Mouse (Mus musculus): Measurements from ENCODE around the gene Tmcc3.

The Tmcc3 gene

DNA sequence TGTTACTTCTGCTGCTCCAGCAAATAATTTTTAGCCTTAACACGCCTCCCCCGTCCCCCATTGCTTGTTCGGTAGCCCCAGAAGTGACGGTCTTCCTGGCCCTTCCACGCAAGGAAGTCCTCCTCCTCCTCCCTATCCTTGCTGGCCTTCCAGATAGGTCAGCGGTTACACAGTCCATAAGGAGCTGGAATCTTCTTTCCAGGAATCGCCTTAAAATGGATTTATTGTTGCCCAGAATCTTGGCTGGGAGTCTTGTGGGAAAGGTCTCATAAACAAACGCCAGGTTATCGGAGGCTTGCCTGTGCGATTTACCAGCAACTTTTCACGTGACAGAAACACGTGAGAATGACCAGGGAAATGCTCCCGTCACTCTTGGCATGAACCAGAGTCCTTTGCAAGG lies 167.9 kb downstream of the Tmcc3 start:
- DNase-seq = no peak

DNA sequence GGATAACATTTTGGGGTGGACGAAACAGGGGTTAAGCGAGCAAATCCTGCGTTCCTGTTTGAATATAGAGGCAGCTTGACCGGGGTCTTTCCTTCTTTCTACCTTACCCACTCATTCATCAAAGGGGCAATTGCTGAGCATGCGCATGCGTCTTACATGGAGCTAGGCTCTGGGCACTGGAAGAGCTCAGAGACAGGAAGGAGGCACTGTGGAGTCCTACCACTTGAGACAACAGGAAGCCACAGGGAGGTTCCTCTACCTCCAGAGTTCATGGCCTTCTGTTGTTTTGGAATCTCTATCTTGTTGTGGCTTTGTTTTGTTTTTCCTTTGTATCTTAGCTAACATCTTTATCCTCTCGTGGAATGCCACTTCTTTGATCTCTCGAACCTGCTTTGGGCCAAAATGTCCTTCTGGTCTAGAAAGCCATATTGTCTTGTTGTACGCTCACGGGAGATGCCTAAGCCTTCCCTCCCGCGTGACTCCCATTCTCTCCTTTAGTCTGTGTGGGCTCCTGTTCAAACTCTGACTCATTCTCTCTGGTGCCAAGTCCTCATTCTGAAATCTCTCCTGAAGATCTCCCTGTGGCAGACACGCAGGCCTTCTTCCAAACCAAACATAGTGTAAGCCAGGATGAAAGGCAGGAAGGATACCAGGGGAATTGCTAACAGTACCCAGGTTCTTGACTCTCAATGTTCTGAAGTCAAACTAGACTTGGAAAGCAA lies 168.8 kb downstream of the Tmcc3 start:
- DNase-seq = peak; percentile 82

DNA sequence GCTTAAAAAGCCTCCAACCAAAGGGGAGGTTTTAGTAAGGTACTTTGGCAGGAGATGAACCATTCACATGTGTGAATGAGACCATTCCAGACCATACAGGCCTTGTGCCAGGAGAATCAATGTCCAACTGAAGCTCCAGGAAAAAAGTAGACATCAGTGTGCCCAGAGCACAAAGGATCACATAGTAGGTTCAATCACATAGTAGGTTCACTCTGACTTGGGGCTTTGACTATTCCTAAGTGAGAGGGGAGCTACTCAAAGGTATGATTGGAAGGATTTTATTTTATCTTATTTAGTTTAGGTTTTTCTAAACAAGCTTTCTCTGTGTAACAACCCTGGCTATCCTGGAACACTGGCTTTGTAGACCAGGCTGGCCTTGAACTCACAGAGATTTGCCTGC lies 169.9 kb downstream of the Tmcc3 start:
- DNase-seq = no peak

DNA sequence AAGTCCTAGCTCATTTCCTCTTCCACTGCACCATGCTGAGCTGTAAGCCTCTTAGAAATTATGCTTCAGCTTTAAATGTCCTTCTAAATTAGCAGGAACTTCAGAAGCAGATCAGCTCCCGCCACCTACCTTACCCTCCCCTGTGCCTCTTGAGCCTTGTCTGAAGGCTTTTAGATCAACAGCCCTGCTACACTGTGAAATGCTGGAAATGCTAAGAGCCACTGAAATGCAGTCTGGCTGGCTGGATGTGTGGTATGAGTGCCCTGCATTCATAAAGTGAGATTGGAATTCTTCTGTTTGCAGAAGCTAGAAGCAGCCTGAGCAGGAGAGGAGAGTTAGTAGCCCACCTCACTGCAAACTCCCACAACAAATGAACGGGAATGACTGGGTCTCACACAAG lies 174.4 kb downstream of the Tmcc3 start:
- no peak for DNase-seq

DNA sequence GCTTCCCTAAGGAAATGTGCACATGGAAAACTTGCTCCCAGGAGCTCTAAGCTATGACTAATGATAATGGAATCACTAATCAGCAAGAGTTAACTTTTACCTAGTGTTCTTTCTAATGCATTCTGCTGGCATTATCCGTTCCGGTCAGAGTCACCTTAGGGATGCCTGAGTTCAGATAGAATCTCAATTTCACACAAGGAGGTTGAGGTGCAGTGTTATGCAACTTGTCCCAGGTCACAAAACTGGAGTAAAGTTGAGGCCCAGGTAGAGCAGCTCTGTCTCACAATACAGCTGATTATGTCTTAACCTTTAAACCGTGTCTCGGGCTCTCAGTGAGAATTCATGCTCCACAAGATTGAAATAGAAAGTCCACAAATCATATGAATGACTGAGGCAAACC lies 177.8 kb downstream of the Tmcc3 start:
- DNase-seq = no peak

DNA sequence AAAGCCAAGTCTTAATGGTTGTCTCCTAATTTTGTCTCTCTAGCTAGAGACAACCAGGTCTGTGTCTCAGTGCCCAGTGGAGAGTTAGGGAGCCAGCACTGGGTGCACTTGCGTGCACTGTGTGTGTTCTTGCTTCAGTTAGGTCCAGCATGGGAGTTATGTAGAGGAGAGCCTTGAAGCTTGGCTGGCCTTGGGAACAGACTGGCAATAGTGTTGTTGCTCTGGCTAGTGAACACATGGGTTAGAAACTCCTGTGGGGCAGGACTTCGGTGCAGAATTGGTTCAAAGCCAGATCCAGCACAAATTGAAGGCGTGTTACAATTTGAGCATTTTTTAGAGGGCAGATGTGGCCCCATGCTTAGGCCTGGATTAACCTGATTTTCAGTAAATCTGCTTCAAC lies 179.3 kb downstream of the Tmcc3 start:
- no peak for DNase-seq

DNA sequence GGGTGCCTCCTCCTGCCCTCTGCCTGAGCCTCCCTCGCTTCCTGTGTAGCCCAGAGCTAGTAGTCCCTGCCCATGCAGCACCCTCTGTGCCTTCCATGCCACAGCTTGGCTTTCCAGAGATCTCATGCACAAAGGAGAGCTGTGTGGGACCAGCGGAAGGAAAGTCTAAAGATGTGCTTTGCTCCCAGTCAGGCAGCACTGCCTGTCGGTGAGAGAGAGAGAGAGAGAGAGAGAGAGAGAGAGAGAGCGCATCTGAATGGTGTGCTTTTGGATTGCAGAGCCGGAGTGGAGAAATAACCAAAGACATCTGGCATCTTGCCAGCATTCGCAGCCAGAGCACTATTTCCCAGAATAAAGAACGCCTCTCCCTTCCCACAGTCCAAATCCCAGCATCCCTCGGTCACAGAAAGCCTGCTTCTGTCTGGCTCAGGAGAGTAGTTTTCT lies 182.7 kb downstream of the Tmcc3 start:
- DNase-seq = no peak

DNA sequence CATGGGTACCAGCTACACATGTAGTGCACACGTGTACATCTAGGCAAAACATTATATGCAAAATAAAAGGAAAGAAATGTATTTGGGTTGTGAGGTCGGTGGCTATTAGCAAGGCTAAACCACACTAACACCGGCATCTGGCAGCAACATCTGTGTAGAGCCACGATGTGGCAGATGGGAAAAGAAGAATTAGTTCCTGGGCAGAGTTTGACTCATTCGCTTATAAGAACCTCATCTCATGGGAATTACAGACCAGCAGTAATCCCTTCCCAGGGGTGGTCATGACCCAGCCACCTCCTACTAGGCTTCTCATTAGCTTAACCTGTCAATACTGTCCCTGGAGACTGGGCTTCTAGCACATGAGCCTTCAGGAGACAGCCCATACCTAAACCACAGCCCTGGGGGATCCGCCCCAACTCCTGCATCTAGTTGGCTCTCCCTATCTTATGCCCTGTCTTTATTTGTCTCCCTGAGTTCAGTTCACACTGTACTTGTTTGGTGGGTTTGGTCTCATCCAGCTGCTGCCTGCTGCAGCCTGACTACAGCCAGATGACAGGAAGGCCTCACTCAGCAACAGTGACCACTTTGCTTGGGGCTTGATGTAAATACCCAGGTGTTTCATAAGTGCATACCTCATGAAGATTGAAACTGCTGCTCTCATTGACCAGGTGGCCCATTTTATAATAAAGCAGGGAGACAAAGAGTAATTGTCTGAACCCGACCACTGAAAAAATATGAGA lies 183.9 kb downstream of the Tmcc3 start:
- no peak for DNase-seq

DNA sequence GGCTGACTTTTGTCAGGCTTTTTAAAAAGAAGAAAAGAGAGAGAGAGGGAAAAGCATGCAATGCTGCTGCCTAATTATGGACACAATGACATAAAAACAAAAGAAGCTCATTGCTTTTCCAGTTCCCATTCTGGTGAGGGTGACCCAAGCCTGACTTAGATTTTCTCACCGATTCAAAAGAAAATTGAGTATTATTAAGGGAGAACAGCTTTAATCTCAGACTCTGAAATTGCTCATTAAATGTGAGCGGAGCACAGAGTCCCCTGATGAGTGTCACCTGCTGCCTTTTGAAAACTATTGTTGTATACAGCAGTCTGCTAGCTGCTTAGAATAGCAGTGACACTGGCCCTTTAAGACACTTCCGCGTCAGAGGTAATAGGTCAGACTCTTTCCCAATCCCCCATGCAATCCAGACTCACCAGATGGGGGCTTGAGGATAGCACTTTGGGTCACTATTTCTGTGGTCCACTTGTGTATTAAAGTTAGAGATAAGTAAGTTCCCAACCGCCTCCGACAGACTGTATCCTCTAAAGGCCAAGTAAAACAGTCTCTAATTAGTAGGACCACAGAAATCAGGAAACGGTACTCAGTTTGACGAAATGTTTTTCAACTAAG lies 185.2 kb downstream of the Tmcc3 start:
- no peak for DNase-seq

DNA sequence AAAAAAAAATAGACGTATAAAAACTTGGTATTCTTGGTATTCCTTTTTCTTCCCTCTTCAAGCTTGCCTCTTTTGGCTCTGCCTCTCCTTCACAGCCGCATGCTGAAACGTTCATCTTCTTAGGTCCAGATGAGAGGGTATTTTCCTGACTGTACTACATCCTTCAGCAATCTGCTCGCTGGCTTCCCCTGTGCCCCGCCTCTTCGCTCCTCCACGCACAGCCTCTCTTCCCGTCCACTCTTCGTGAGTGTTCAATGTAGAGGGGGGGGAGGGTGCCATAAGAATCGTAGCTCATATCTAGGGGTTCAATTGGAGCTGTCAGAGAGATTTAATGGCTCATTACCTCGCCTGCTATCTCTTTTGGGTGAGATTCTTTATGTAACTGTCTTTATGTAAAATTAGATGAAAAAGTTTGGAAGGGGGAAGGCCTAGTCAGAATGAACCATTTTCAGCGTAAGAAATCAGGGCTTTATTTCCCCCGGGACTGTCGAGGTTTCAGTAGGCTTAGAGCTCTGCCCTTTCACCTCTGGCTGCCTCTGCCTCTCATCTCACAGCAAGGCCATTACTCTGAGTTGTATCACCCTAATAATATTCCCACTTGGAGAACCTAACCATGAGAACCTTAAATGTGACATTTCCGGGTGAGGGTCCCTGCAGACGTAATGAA lies 188.6 kb downstream of the Tmcc3 start:
- no peak for DNase-seq

DNA sequence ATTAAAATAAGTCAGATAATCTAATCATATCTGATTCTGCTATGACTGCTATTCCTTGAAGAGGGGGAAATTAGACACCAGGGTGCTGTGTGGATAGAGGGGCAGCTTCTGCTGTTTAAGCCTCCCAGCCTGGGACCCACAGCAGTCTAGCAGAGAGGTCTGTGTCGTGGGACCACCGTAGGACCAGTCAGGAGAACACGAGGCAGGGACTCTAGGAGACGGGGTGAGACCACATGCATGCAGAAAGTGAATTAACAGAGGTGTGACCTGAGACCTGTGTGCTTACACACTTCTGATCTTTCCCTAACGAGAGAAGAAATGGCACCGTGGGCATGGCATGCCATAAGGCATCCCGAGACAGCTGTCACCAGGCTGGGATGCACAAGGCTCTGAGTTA lies 189.1 kb downstream of the Tmcc3 start:
- DNase-seq = no peak

DNA sequence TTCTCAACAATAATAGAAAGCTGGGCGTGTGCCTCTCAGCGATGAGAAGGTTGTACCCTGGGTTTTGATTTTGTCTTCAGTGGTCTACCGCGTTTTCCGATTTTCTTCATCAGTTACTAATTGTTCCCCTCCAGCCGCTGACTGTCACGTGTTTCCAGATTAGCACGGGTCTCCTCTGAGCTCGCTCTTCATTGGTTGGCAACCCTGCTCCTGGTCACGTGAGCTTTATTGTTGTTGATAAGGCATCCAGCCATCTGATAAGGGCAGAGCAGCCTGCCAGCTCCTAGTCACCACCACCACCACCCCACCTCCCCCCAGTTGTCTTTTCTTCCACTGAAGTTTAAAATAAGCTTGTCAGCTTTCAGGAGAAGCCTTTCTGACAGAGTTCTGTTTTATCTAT lies 190.0 kb downstream of the Tmcc3 start:
- DNase-seq = no peak

DNA sequence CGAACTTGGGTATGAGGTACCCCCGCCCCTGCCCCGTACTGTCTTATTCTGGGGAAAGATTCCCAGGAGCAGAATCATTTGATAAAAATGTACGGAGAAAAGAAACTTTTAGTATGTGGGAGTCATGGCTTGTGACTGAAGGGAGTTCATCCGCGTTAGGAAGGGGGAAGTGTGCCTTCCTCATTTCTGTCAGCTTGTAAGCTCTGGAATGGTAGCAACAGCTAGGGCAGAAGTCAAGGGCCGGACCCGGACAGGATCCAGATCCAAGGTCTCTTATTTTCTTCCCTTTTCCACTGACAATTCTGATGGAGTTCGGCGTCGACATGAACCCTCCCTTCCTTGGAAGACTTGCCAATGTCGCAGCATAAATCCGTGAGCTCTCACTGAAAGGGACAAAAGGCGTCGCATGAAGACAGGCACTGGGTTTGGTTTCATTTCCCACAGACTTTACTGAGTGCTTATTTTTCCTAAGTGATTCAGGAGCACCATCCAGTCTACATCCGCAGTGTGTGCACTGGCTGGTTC lies 193.6 kb downstream of the Tmcc3 start:
- no peak for DNase-seq

DNA sequence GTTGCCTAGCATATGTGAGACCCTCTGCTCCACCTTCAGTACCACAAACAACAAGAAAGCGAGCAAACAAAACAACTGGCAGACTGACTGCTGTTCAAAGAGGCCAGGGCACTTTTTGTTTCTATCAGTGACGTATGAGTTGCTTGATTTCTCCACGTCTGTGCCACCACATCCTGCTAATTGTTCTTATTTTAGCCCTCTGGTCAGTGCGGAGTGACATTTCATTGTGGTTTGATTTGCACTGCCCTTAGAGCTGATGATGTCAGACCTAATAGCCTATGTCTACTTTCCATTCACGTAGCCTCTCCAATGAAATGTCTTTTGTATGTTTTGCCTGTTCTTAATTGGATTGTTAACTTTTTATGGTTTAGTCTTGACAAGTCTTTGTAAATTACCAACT lies 197.1 kb downstream of the Tmcc3 start:
- DNase-seq = no peak

DNA sequence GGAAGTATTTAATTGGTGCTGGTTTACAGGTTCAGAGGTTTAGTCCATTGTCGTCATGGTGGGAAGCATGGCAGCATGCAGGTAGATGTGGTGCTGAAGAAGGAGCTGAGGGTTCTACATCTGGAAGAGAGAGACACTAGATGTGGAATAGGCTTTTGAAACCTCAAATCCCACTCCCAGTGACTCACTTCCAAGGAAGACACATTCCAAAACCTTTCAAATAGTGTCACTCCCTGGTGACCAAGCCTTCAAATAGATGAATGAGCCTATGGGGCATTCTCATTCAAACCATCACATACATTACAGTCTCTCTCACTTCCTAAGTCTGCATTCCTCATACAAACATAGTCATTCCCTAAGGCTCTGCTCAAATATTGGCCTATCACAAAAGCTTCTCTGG lies 201.0 kb downstream of the Tmcc3 start:
- DNase-seq = no peak

DNA sequence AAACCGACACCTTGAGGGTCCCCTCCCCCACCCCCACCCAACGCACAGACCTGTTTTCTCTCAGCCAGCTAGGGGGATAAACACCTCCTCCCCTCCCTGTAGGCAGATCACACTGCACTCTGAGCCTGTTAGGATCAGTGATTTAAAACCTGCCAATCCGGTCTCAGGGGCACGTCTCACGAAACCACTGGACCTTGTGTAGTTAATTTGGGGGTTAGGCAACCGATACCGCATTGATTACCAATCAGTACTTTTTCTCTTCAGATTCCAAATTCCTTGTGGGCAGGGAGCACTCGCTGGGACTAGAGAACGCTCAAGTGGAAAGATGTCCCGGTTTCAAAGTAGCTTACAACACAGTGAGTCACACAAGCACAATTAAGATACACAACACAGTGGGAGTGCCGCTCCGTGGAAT lies 202.3 kb downstream of the Tmcc3 start:
- DNase-seq = no peak

DNA sequence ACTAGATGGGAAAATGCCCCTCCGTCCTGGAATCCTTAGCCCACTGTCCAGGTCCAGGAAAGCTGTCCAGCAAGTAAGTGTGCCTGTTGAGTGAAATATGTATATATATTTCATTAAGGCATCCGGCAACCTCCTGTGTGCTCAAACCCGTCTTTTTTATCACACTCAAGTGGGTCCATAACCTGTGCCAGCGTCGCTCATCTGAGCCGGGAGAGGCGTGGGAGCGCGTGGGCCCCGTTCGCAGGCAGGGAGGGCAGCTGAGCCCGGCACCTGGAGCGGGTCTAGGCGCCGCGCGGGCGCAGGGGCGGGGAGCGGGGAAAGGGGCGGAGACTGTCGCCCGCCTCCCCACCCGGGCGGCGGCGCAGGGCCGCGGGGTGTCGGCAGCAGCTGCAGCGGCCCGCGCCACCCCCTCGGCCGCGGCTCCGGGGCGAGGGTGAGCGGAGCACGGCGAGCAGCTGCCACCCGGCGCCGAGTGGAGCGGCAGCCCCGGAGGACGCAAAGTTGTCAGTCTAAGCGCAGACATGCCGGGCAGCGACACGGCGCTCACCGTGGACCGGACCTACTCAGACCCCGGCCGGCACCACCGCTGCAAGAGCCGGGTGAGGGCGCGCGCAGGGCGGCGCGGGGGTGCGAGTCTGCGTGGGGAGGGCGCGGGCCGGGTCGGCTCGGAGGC lies 202.9 kb downstream of the Tmcc3 start:
- no peak for DNase-seq

DNA sequence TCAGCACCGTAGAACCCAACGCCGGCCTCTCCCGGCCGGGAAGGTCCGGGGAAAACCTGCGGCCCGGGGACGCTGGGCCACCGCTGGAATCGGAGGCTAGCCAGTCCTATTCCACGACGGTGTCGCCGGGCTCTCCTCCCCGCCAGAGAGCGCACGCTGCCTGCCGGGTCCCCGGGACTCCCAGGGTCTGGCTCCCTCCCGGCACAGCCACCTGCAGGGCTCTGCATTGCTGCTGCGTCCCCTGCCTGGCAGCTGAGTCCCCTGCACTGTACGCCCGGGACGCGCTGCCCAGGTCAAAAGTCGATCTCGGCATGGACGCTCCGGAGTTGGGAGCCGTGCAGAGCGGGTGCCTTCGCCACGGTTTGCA lies 203.4 kb downstream of the Tmcc3 start:
- DNase-seq = no peak

DNA sequence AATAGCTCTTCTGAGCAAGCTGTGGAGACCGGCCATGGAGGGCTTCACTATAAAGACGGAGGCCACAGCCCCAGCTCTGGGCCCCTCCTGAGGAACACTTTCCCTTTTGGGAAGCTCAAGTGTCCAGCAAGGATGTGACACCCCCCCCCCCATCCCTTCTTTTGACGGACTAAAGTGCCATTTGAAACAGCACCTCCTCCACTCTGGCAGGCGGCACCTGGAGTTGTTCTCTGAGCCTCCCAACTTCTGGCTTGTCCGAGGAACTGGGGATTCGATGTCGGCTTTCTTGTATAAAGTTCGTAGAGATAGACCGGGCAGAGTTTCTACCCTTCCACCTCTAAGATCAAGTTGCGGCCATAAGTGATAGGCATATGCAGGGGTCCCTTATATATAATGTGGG lies 203.8 kb downstream of the Tmcc3 start:
- no peak for DNase-seq

DNA sequence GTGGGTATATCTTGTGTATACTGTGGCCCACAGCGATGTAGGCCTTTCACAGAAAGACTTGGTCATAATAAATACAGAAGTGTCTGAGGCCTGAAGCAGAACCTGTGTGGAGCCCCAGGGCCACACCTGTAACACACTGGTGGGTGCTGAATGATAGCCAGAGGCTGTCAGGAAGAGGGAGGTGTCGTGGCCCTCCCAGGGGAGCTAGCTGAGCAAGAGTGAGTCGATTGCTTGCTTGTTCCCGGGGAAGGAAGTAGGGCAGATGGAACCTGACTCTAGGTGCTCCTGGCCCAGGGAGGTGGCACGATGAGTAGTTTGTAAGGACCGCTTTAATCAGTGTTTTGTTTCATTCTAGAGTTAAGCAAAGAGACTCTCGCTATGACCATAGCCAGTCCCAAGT lies 208.1 kb downstream of the Tmcc3 start:
- DNase-seq = no peak

DNA sequence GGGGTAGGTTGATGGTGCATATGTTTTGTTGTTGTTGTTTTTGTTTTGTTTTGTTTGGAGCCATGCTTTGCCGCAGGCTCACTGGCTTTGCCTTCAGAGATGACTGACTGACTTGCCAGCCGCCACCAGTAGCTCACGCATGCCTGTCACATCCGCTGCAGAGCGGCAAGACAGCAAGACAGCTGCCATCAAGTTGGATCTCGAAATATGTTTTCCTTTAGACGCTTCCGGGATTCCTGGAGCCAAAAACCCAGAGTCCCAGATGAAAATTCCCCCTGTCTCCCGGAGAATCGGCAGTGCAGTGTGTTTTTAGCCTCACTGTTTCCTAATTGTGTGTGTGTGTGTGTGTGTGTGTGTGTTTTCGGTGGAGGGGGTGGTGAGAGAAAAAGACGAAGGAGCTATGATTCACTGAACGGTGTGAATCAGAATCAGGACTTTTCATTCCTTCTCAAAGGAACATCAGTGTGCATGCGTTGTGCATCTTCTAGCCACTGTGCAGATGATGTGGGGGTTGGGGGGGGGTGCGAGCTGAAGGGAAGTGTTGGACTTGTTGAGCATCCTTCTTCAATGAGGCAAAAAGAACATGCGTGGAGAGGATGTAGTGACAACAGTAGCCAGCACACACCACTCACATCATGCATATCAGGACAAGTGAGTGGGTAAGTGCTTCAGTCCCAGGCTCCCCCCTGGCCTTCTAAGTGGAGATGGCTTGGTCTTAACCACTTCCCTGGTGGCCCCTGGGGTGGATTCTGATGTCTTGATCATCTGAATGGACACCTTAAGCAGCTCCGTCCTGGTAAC lies 208.8 kb downstream of the Tmcc3 start:
- DNase-seq = no peak

DNA sequence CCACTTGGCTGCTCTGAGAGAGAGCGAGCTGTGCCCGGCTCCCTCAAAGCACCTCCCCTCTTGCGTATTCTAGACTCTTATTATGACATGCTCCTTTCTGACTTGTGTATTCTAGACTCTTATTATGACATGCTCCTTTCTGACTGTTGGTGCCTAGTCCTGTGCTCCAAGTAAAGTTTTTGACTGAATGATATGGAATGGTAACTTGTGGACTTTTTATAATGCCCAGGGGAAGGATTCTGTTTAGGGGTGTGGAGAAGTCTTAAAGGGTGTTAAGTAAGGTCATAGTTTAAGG lies 209.3 kb downstream of the Tmcc3 start:
- no peak for DNase-seq
